Mouse (Mus musculus) hindbrain, embryonic 13.5 days (tissue): Measurements from ENCODE around the gene Cdk2ap1. TPM values are rescaled to one million over a fixed set of nuclear protein-coding genes. Genes with fewer than 3 reads are reported as not detected.
"Not testable (repeated sequence)": the region's sequence is repeated elsewhere in the genome, so short reads cannot be mapped to it uniquely, and the experiment has no call there.

Source experiments
- ATAC-seq: fragments of 200-750 bp; cut with Nextera tagmentation; 2 replicates; pipeline ENCODE4 v1.8.0; 2017; ENCODE audit warnings: moderate TSS enrichment; ENCODE audit not compliant: low FRiP score
- H3K27ac ChIP-seq: fragments of 300-500 bp; sonication (generic); 2 replicates; pipeline ENCODE4 v1.5.1; 2015; ENCODE audit warnings: inconsistent platforms, mild to moderate bottlenecking, moderate library complexity
- H3K27me3 ChIP-seq: fragments of 300-500 bp; sonication (generic); 2 replicates; pipeline ENCODE4 v1.6.1; 2015; ENCODE audit warnings: mild to moderate bottlenecking, inconsistent platforms
- H3K36me3 ChIP-seq: fragments of 300-500 bp; sonication (generic); 2 replicates; pipeline ENCODE4 v1.6.1; 2015; ENCODE audit warnings: mild to moderate bottlenecking, inconsistent platforms
- H3K4me1 ChIP-seq: fragments of 300-500 bp; sonication (generic); replicated peaks from 2 replicates; pipeline ENCODE4 v1.6.1; 2015; ENCODE audit warnings: inconsistent platforms
- H3K4me2 ChIP-seq: fragments of 300-500 bp; sonication (generic); 2 replicates; pipeline ENCODE4 v1.6.1; 2015; ENCODE audit warnings: inconsistent platforms, mild to moderate bottlenecking, moderate library complexity
- H3K4me3 ChIP-seq: fragments of 300-500 bp; sonication (generic); 2 replicates; pipeline ENCODE4 v1.5.1; 2015; ENCODE audit warnings: mild to moderate bottlenecking, inconsistent platforms
- H3K9ac ChIP-seq: fragments of 300-500 bp; sonication (generic); 2 replicates; pipeline ENCODE4 v1.6.1; 2015; ENCODE audit warnings: mild to moderate bottlenecking, inconsistent platforms
- H3K9me3 ChIP-seq: fragments of 300-500 bp; sonication (generic); 2 replicates; pipeline ENCODE4 v1.6.1; 2016; ENCODE audit warnings: inconsistent platforms
- WGBS: fragments of 180-500 bp; shearing (Covaris S2); methylation state at CpG from one replicate; pipeline ENCODE4 v1.1.7; 2015; 5-methylcytosine and 5-hydroxymethylcytosine counted together
- polyA plus RNA-seq: library from polyadenylated mRNA; unstranded; fragments of >200 nt; fragmentation: Nextera tagmentation; extraction: Ambion mirVana; gene quantifications from 2 replicates; pipeline ENCODE4 v1.2.1, GENCODE M21; 2015

Cdk2ap1 gene
- polyA plus RNA-seq, 1 experiment from 2014 or later, result 67.9 TPM

- peaks cover 25% of the 10 kb centered on the region for H3K4me1 ChIP-seq
- no peaks in the 10 kb centered on the region for H3K9me3 ChIP-seq
- H3K27ac ChIP-seq, result no peak overlapping the region
- H3K4me3 ChIP-seq, result no peak overlapping the region
- no peak overlapping the region for H3K4me2 ChIP-seq
- ATAC-seq, result no peak
- H3K36me3 ChIP-seq, result peaks cover 24% of the 10 kb centered on the region
- H3K27me3 ChIP-seq, result no peaks in the 10 kb centered on the region
- H3K9ac ChIP-seq, result no peak overlapping the region
- WGBS, result 85% methylated on average over 8 of the region's 8 CpGs
Measured at GRCm38 (mm10) chr5:124342897-124343296, 20.0 kb downstream of the Cdk2ap1 start.

DNA sequence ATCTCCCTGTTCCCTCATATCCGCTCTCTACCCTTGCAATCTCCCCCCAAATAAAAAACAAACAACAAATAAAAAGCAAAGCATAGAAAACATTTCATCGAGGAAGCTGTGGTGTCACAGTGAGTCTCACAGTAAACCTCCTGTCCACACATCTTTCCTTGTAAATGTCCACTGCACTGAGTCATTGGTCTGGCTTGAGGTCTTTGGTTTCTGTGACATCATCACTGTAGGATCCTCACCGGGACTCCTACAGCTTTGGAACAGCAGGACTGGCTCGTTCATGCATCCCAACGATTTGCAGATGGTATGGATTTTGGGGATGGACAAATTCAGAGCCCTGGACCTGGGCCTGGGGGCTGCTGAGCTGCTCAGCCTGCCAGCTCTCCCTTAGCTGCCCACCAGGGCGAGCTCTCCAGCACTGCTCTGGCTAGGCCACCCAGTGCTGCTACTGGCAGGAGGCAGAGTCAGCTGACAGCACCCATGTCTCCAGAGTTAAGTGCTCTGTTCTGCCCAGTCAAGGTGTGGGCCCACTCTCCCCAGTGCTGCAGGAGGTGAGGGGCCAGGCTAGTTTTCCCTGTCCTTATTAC is 21.0 kb downstream of the Cdk2ap1 start:
- peaks cover 35% of the 10 kb centered on the region for H3K4me1 ChIP-seq
- not testable (repeated sequence) for H3K9me3 ChIP-seq, ATAC-seq, H3K9ac ChIP-seq, H3K4me2 ChIP-seq, H3K4me3 ChIP-seq, H3K27ac ChIP-seq, H3K27me3 ChIP-seq
- 76% methylated on average over 6 of the region's 6 CpGs for WGBS
- H3K36me3 ChIP-seq, result peaks cover 21% of the 10 kb centered on the region

GRCm38 (mm10) chr5:124338791-124339190 is 24.1 kb downstream of the Cdk2ap1 start:
- Histone ChIP-seq H3K4me3 (no peak overlapping the region), H3K4me2 (no peak overlapping the region), H3K27me3 (no peaks in the 10 kb centered on the region), H3K9me3 (no peaks in the 10 kb centered on the region), H3K36me3 (no peaks in the 10 kb centered on the region; the same call in 1 of the 2 replicates), H3K27ac (peak overlapping the region; percentile 68), H3K9ac (no peak overlapping the region; the same call in 1 of the 2 replicates), H3K4me1 (peaks cover 61% of the 10 kb centered on the region)
- WGBS, result 89% methylated on average over 8 of the region's 8 CpGs
- no peak for ATAC-seq

- Histone ChIP-seq H3K4me2 (no peak overlapping the region), H3K27ac (peak overlapping the region; percentile 68), H3K36me3 (no peaks in the 10 kb centered on the region; the same call in 1 of the 2 replicates), H3K27me3 (no peaks in the 10 kb centered on the region), H3K9ac (no peak overlapping the region; the same call in 1 of the 2 replicates), H3K4me3 (no peak overlapping the region), H3K4me1 (peaks cover 66% of the 10 kb centered on the region), H3K9me3 (no peaks in the 10 kb centered on the region)
- no peak for ATAC-seq
- 36% methylated on average over 9 of the region's 9 CpGs for WGBS
Measured at GRCm38 (mm10) chr5:124337909-124338308, 25.0 kb downstream of the Cdk2ap1 start.

DNA sequence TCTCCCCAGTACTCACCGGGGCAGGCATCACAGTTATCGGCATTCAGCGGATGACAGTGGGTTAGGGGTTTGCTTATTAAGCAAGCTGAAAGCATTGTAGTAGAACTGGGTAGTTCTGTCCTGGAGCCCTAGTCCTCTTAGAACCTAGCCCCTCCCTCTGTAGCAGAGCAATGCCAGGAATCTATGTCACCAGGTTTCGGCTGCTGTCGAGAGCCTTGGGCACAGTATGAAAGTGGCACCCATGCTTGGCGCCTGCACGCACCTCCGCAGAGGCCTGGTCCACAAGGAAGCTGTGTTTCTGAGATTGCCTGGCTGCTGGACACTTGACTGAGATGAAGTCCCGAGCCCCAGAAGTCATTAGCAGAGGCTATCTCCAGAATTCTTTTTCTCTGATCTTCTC is 25.8 kb downstream of the Cdk2ap1 start:
- Histone ChIP-seq H3K4me3 (no peak overlapping the region), H3K9me3 (no peaks in the 10 kb centered on the region), H3K9ac (0 out of 2 replicates have a peak overlapping the region, but pooled peaks have one; percentile 43), H3K36me3 (no peaks in the 10 kb centered on the region), H3K4me2 (no peak overlapping the region), H3K4me1 (peaks cover 66% of the 10 kb centered on the region), H3K27ac (peak overlapping the region; percentile 68; the same call in 1 of the 2 replicates), H3K27me3 (no peaks in the 10 kb centered on the region)
- WGBS, result 93% methylated on average over 9 of the region's 9 CpGs
- ATAC-seq, result no peak

DNA sequence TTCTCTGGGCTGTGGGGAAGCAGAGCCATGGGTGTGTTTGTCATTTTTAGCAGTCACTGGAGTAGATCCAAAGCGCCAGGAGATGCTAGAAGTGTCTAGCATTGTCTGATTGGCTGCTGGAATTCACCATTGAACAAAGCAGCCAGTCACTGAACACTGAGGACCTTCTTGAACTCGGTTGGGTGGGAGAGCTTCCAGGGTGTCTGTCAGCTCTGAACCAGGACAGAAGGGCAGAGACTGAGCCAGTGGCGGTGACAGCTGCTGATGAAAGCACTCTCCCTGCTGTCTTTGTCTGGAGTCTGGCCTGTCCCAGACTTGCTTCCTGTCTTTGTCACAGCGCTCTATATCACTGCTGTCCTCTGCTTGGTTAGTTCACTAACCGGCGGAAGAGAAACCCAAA is 28.5 kb downstream of the Cdk2ap1 start:
- peak; percentile 85 for ATAC-seq
- peak overlapping the region; percentile 1; the same call in 1 of the 2 replicates for H3K4me2 ChIP-seq
- peaks cover 56% of the 10 kb centered on the region for H3K4me1 ChIP-seq
- 16% methylated on average over 6 of the region's 6 CpGs for WGBS
- no peaks in the 10 kb centered on the region for H3K27me3 ChIP-seq
- H3K9me3 ChIP-seq, result no peaks in the 10 kb centered on the region
- peak overlapping the region; percentile 88 for H3K27ac ChIP-seq
- H3K36me3 ChIP-seq, result no peaks in the 10 kb centered on the region
- H3K4me3 ChIP-seq, result no peak overlapping the region
- H3K9ac ChIP-seq, result peak overlapping the region; percentile 56; the same call in 1 of the 2 replicates

DNA sequence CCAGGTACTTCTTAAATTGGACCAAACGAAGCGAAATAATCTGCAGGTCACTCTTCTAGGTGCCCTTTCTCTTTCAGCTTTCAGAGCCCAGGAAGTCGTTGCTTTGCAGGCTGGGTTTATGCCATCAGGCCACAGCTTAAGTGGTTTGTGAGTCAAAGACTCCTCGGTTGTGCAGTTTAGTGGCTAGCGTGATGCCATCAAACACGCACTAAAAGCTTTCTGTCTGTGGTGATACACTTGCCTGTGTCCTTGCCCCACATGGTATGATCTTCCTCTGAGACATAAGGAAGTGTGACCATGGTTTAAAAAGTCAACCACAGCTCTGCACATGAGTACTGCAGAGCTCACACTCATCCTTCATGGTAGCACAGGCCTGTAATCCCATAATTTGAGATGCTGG is 32.8 kb downstream of the Cdk2ap1 start:
- Histone ChIP-seq H3K36me3 (no peaks in the 10 kb centered on the region; the same call in 1 of the 2 replicates), H3K9me3 (no peaks in the 10 kb centered on the region), H3K27me3 (no peaks in the 10 kb centered on the region), H3K27ac (no peak overlapping the region), H3K9ac (peak overlapping the region; percentile 35; the same call in 1 of the 2 replicates), H3K4me2 (no peak overlapping the region), H3K4me3 (no peak overlapping the region), H3K4me1 (peaks cover 36% of the 10 kb centered on the region)
- no peak for ATAC-seq
- 92% methylated on average over 6 of the region's 6 CpGs for WGBS

GRCm38 (mm10) chr5:124327510-124328364 is 35.1 kb downstream of the Cdk2ap1 start, which contains the start of the genes Mphosph9 and 2810006K23Rik:
Mphosph9 (minus strand) TSS chr5:124327972.
2810006K23Rik (plus strand) TSS chr5:124328089.
- ATAC-seq, result peak; percentile 99

GRCm38 (mm10) chr5:124326829-124327228 is 36.1 kb downstream of the Cdk2ap1 start:
- Histone ChIP-seq H3K9ac (peak overlapping the region; percentile 81), H3K27me3 (no peaks in the 10 kb centered on the region), H3K36me3 (peaks cover 19% of the 10 kb centered on the region), H3K27ac (peak overlapping the region; percentile 98), H3K4me1 (peaks cover 18% of the 10 kb centered on the region), H3K4me3 (peak overlapping the region; percentile 65), H3K9me3 (no peaks in the 10 kb centered on the region), H3K4me2 (peak overlapping the region; percentile 77)
- ATAC-seq, result no peak
- WGBS, result 5% methylated on average over 8 of the region's 8 CpGs

More at GRCm38 (mm10) chr5:124327510-124328364, 35.1 kb downstream of the Cdk2ap1 start, which contains the start of the genes Mphosph9 and 2810006K23Rik:
- Histone ChIP-seq H3K9me3 (no peaks in the 10 kb centered on the region), H3K27ac (peak within 1 kb of the TSS; percentile 98), H3K36me3 (peaks cover 12% of the 10 kb centered on the region; the same call in 1 of the 2 replicates), H3K9ac (peak within 1 kb of the TSS; percentile 82), H3K27me3 (no peaks in the 10 kb centered on the region), H3K4me2 (peak within 1 kb of the TSS; percentile 90), H3K4me3 (peak within 1 kb of the TSS; percentile 65), H3K4me1 (peaks cover 18% of the 10 kb centered on the region)
- under 1% methylated on average over 71 of the region's 72 CpGs for WGBS

- no peaks in the 10 kb centered on the region for H3K4me1 ChIP-seq
- WGBS, result 94% methylated on average over 7 of the region's 7 CpGs
- no peak overlapping the region for H3K4me3 ChIP-seq
- no peak overlapping the region for H3K4me2 ChIP-seq
- H3K27me3 ChIP-seq, result no peaks in the 10 kb centered on the region
- no peaks in the 10 kb centered on the region for H3K9me3 ChIP-seq
- H3K36me3 ChIP-seq, result peaks cover 86% of the 10 kb centered on the region
- no peak overlapping the region for H3K27ac ChIP-seq
- ATAC-seq, result no peak
- H3K9ac ChIP-seq, result no peak overlapping the region
Measured at GRCm38 (mm10) chr5:124317648-124318047, 45.2 kb downstream of the Cdk2ap1 start.

DNA sequence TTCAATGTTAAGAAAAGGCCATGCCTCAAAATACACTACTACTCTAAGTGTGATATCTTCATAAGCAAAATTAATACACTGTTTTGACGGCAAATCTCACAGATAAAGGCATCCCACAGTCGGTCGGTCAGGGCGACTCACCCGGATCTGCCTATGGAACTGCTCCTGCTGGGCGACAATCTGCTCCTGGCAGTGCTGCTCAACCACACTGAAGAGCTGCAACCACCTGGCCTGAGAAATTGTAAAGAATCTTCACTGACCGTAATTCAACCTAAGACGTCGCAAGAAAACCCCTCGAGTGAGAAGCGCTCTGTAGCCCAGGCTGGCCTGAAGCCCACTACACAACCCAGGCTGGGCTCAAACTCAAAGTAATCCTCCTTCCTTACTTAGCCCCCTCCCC is 46.9 kb downstream of the Cdk2ap1 start:
- Histone ChIP-seq H3K4me1 (no peaks in the 10 kb centered on the region), H3K9ac (no peak overlapping the region), H3K4me3 (no peak overlapping the region), H3K9me3 (peaks cover 5% of the 10 kb centered on the region), H3K27me3 (no peaks in the 10 kb centered on the region), H3K27ac (no peak overlapping the region), H3K36me3 (peaks cover 89% of the 10 kb centered on the region), H3K4me2 (no peak overlapping the region)
- no peak for ATAC-seq
- WGBS, result 91% methylated on average over 11 of the region's 11 CpGs

- Histone ChIP-seq H3K9ac (no peak overlapping the region), H3K4me3 (no peak overlapping the region), H3K36me3 (peaks cover 89% of the 10 kb centered on the region), H3K4me2 (no peak overlapping the region), H3K27ac (no peak overlapping the region), H3K27me3 (no peaks in the 10 kb centered on the region), H3K4me1 (no peaks in the 10 kb centered on the region), H3K9me3 (peaks cover 5% of the 10 kb centered on the region)
- ATAC-seq, result no peak
- 91% methylated on average over 9 of the region's 9 CpGs for WGBS
Measured at GRCm38 (mm10) chr5:124315498-124315897, 47.4 kb downstream of the Cdk2ap1 start.
